Mouse (Mus musculus) ovary, adult 18-20 months (tissue): ENCODE results near the gene Gm28551.

ENCODE experiments used
- DNase-seq: peaks from one replicate; pipeline ENCODE4 v3.0.0; 2022; ENCODE audit warnings: low spot score, mixed read lengths

Gm28551 gene

GRCm38 (mm10) chr1:53291197-53291596 is 61.3 kb downstream of the Gm28551 start:
- DNase-seq, result no peak
